Comparison of ENCODE assay signal across 13 mouse cellular contexts in the genomic region with DNA sequence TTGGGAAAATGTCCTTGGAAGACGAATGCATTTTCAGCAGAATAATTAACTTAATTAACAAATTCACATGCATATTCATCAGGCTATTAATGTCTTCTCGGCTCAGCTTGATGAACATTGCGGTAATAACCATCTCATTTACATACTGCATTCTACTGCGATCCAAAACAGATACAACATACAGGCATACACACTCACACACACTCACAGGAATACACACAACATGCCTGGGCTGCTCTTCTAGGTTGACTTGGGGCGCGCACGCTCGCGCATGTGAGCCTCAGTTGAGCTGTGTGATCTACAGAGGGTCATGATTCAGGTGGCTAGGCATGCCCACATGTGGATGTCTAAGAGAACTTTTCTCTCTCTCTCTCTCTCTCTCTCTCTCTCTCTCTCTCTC. TPM values are rescaled to one million over a fixed set of nuclear protein-coding genes. Genes with fewer than 3 reads are reported as not detected.
A peak's percentile ranks its signal among the peaks of the same experiment; 100 is the strongest.
DNase-seq lines count a peak whose midpoint lies in the region; ATAC-seq and TF ChIP-seq lines count a peak whose summit lies in the region.
"Had no signal": no experiment of that assay in that cellular context is flagged by ENCODE, and none has a peak within 500 bp of the region (broad histone marks: within the 10 kb centered on the region; RNA-seq: fewer than 3 reads in every experiment).

No protein-coding gene starts in this region.

- TF ChIP-seq POLR2A in cerebellum, adult 2 months (IDR thresholded peaks at IDR 0.05; ENCODE audit: borderline replicate concordance, insufficient read depth, low read length) = no peak

- WGBS in hindbrain, embryonic 13.5 days = 13% methylated on average over 9 of the region's 9 CpGs
- 33% methylated on average over 9 of the region's 9 CpGs for WGBS in hindbrain, embryonic 11.5 days
- 25% methylated on average over 9 of the region's 9 CpGs for WGBS in embryonic facial prominence, embryonic 14.5 days
- 10% methylated on average over 9 of the region's 9 CpGs for WGBS in hindbrain, postnatal 0 days
- 54% methylated on average over 9 of the region's 9 CpGs for WGBS in cerebellum, adult 2 months

- H3K4me2 ChIP-seq in hindbrain, embryonic 13.5 days = peak overlapping the region; percentile 39
- H3K4me2 ChIP-seq in hindbrain, embryonic 11.5 days (replicated peaks; ENCODE audit: low read depth, low read length) = no peak overlapping the region
- H3K4me2 ChIP-seq in embryonic facial prominence, embryonic 14.5 days (ENCODE audit: low read depth, low read length) = peak overlapping the region; percentile 58
- peak overlapping the region; percentile 30; the same call in 1 of the 2 replicates for H3K4me2 ChIP-seq in hindbrain, postnatal 0 days (ENCODE audit: low read depth, low read length)

- ATAC-seq in hindbrain, embryonic 13.5 days (ENCODE audit: low FRiP score) = peak; percentile 70
- no peak for ATAC-seq in hindbrain, embryonic 11.5 days (ENCODE audit: low FRiP score)
- ATAC-seq in embryonic facial prominence, embryonic 14.5 days (ENCODE audit: low read depth) = 0 out of 2 replicates have a peak, but pooled peaks have one; percentile 41
- ATAC-seq in hindbrain, postnatal 0 days = peak; percentile 52
- ATAC-seq: lung, postnatal 0 days had no signal

- no peak overlapping the region for H3K4me3 ChIP-seq in hindbrain, embryonic 13.5 days
- no peak overlapping the region for H3K4me3 ChIP-seq in hindbrain, embryonic 11.5 days (ENCODE audit: low read depth, low read length)
- H3K4me3 ChIP-seq in embryonic facial prominence, embryonic 14.5 days (ENCODE audit: low read depth, low read length) = no peak overlapping the region
- H3K4me3 ChIP-seq in hindbrain, postnatal 0 days (ENCODE audit: low read length) = no peak overlapping the region
- H3K4me3 ChIP-seq in cerebellum, adult 2 months (replicated peaks; ENCODE audit: insufficient read depth, low read depth, low read length) = no peak overlapping the region
- H3K4me3 ChIP-seq: myocyte had no signal

- H3K36me3 ChIP-seq in hindbrain, embryonic 13.5 days = peaks cover 9% of the 10 kb centered on the region
- H3K36me3 ChIP-seq in hindbrain, embryonic 11.5 days (ENCODE audit: control insufficient read depth, insufficient read depth, low read length) = no peaks in the 10 kb centered on the region
- H3K36me3 ChIP-seq in embryonic facial prominence, embryonic 14.5 days (ENCODE audit: control insufficient read depth, insufficient read depth, low read length) = peaks cover 10% of the 10 kb centered on the region
- H3K36me3 ChIP-seq in hindbrain, postnatal 0 days (ENCODE audit: insufficient read depth, low read length) = peaks cover 8% of the 10 kb centered on the region; the same call in 1 of the 2 replicates

- no peak overlapping the region for H3K9ac ChIP-seq in hindbrain, embryonic 13.5 days
- H3K9ac ChIP-seq in hindbrain, embryonic 11.5 days (ENCODE audit: low read depth, low read length) = no peak overlapping the region
- H3K9ac ChIP-seq in embryonic facial prominence, embryonic 14.5 days (ENCODE audit: low read depth, low read length) = no peak overlapping the region
- H3K9ac ChIP-seq in hindbrain, postnatal 0 days (replicated peaks; ENCODE audit: low read length) = no peak overlapping the region

- H3K9me3 ChIP-seq in hindbrain, embryonic 13.5 days = no peaks in the 10 kb centered on the region
- no peaks in the 10 kb centered on the region for H3K9me3 ChIP-seq in hindbrain, embryonic 11.5 days (ENCODE audit: control insufficient read depth, low read length)
- no peaks in the 10 kb centered on the region for H3K9me3 ChIP-seq in embryonic facial prominence, embryonic 14.5 days (ENCODE audit: control insufficient read depth, low read length)
- H3K9me3 ChIP-seq in hindbrain, postnatal 0 days (ENCODE audit: low read length) = no peaks in the 10 kb centered on the region

- peak overlapping the region; percentile 89 for H3K27ac ChIP-seq in hindbrain, embryonic 13.5 days
- H3K27ac ChIP-seq in hindbrain, embryonic 11.5 days (ENCODE audit: low read depth, low read length) = no peak overlapping the region
- H3K27ac ChIP-seq in embryonic facial prominence, embryonic 14.5 days (replicated peaks; ENCODE audit: low read depth, low read length) = no peak overlapping the region
- peak overlapping the region; percentile 67; the same call in 1 of the 2 replicates for H3K27ac ChIP-seq in hindbrain, postnatal 0 days
- H3K27ac ChIP-seq in cerebellum, adult 2 months (ENCODE audit: insufficient read depth, low read length) = no peak overlapping the region

- no peak for DNase-seq in hindbrain, embryonic 11.5 days (ENCODE audit: low spot score)
- peak; percentile 79 for DNase-seq in Muller cell, postnatal 12 days (ENCODE audit: inconsistent ontology term)
- DNase-seq in embryonic facial prominence, embryonic 14.5 days (ENCODE audit: low spot score) = no peak
- DNase-seq in hindbrain, postnatal 0 days (ENCODE audit: low spot score) = peak; percentile 58
- DNase-seq in cerebellum, adult 2 months = no peak
- DNase-seq in right cerebral cortex, postnatal 4 days = no peak
- DNase-seq in spleen, postnatal 14 days (ENCODE audit: low spot score in 2 of 2) = no peak
- DNase-seq: heart, adult 18-20 months had no signal

- no peaks in the 10 kb centered on the region for H3K27me3 ChIP-seq in hindbrain, embryonic 13.5 days
- no peaks in the 10 kb centered on the region for H3K27me3 ChIP-seq in hindbrain, embryonic 11.5 days (ENCODE audit: control insufficient read depth, insufficient read depth, low read length)
- no peaks in the 10 kb centered on the region for H3K27me3 ChIP-seq in embryonic facial prominence, embryonic 14.5 days (replicated peaks; ENCODE audit: control insufficient read depth, insufficient read depth, low read length)
- H3K27me3 ChIP-seq in hindbrain, postnatal 0 days (ENCODE audit: insufficient read depth, low read length) = no peaks in the 10 kb centered on the region
- H3K27me3 ChIP-seq in cerebellum, adult 2 months (ENCODE audit: control insufficient read depth, insufficient read depth, low read length) = no peaks in the 10 kb centered on the region

- no peak for TF ChIP-seq CTCF in hindbrain, postnatal 0 days (IDR thresholded peaks at IDR 0.05; ENCODE audit: low read depth)
- no peak for TF ChIP-seq CTCF in cerebellum, adult 2 months (IDR thresholded peaks at IDR 0.05; ENCODE audit: borderline replicate concordance, insufficient read depth, low read depth, low read length)

- H3K4me1 ChIP-seq in hindbrain, embryonic 13.5 days (replicated peaks) = peaks cover 45% of the 10 kb centered on the region
- H3K4me1 ChIP-seq in hindbrain, embryonic 11.5 days (replicated peaks; ENCODE audit: control insufficient read depth, insufficient read depth, low read length) = no peaks in the 10 kb centered on the region
- no peaks in the 10 kb centered on the region for H3K4me1 ChIP-seq in embryonic facial prominence, embryonic 14.5 days (ENCODE audit: control insufficient read depth, insufficient read depth, low read length)
- peaks cover 8% of the 10 kb centered on the region; the same call in 1 of the 2 replicates for H3K4me1 ChIP-seq in hindbrain, postnatal 0 days (ENCODE audit: insufficient read depth, low read length)
- peaks cover 3% of the 10 kb centered on the region for H3K4me1 ChIP-seq in cerebellum, adult 2 months (ENCODE audit: control insufficient read depth, insufficient read depth, low read length)

RNA-seq across cellular contexts. Expression of a gene that starts 45.7 kb away (rescaled TPM):
- 24.6 and 30.7 TPM in 2 replicates for polyA plus RNA-seq in hindbrain, embryonic 13.5 days (2015; fragmentation: Nextera tagmentation; extraction: Ambion mirVana)
- polyA plus RNA-seq in hindbrain, embryonic 11.5 days (2014; fragmentation: Nextera tagmentation; extraction: Ambion mirVana) = 0.27 and 0.36 TPM in 2 replicates
- 0.10 TPM in 1 of 2 replicates, not detected in the other for polyA plus RNA-seq in embryonic facial prominence, embryonic 14.5 days (2014; fragmentation: Nextera tagmentation; extraction: Ambion mirVana)
- total RNA-seq in hindbrain, postnatal 0 days (2014; rRNA removed) = 87.0 and 93.2 TPM in 2 replicates
- 30.7 and 34.3 TPM in 2 replicates for polyA plus RNA-seq in hindbrain, postnatal 0 days (2015; fragmentation: Nextera tagmentation; extraction: Ambion mirVana)
- 57.4 and 68.4 TPM in 2 replicates for polyA plus RNA-seq in cerebellum, adult 2 months (2012; rRNA removed)
- total RNA-seq: CH12.LX; heart, adult 18-20 months had no signal
- polyA plus RNA-seq: lung, postnatal 0 days; myocyte; stomach, embryonic 14.5 days had no signal

Comparison
In these comparisons a context has a peak if more than half of its experiments do, and no peak if none do; other contexts are left out.
1. H3K27ac ChIP-seq: peak in hindbrain, embryonic 13.5 days (single experiment) and hindbrain, postnatal 0 days (single experiment); none in hindbrain, embryonic 11.5 days (single experiment), embryonic facial prominence, embryonic 14.5 days (single experiment) and cerebellum, adult 2 months (single experiment).
2. DNase-seq: peak in Muller cell, postnatal 12 days (single experiment) and hindbrain, postnatal 0 days (single experiment); none in hindbrain, embryonic 11.5 days (single experiment), embryonic facial prominence, embryonic 14.5 days (single experiment), cerebellum, adult 2 months (0 of 2), right cerebral cortex, postnatal 4 days (single experiment) and spleen, postnatal 14 days (0 of 2).
3. RNA of a gene that starts 45.7 kb away (polyA plus RNA-seq): 57.4 to 68.4 TPM in cerebellum, adult 2 months, 24.6 to 30.7 TPM in hindbrain, embryonic 13.5 days and 30.7 to 34.3 TPM in hindbrain, postnatal 0 days; 0.27 to 0.36 TPM in hindbrain, embryonic 11.5 days and 0.10 TPM in embryonic facial prominence, embryonic 14.5 days; every median in the first group is over 10 times any median in the second.